Mouse (Mus musculus) kidney, embryonic 16.5 days (tissue): ENCODE results near the gene 4930467E23Rik. TPM values are rescaled to one million over a fixed set of nuclear protein-coding genes. Genes with fewer than 3 reads are reported as not detected.
"Not testable (repeated sequence)": the region's sequence is repeated elsewhere in the genome, so short reads cannot be mapped to it uniquely, and the experiment has no call there.

Experiments
- ATAC-seq: fragments of 200-750 bp; cut with Nextera tagmentation; 2 replicates; pipeline ENCODE4 v1.8.0; 2017; ENCODE audit warnings: moderate TSS enrichment; ENCODE audit not compliant: low FRiP score, low TSS enrichment
- H3K27ac ChIP-seq: fragments of 300-500 bp; sonication (generic); 2 replicates; pipeline ENCODE4 v1.5.1; 2014; ENCODE audit warnings: low read length
- H3K27me3 ChIP-seq: fragments of 300-500 bp; sonication (generic); 2 replicates; pipeline ENCODE4 v1.6.1; 2014; ENCODE audit warnings: low read length, control low read depth, mixed read lengths; ENCODE audit not compliant: insufficient read depth
- H3K36me3 ChIP-seq: fragments of 300-500 bp; sonication (generic); 2 replicates; pipeline ENCODE4 v1.6.1; 2014; ENCODE audit warnings: low read length, control low read depth, mixed read lengths; ENCODE audit not compliant: insufficient read depth
- H3K4me1 ChIP-seq: fragments of 300-500 bp; sonication (generic); 2 replicates; pipeline ENCODE4 v1.6.1; 2014; ENCODE audit warnings: low read length, control low read depth, mixed read lengths; ENCODE audit not compliant: insufficient read depth
- H3K4me2 ChIP-seq: fragments of 300-500 bp; sonication (generic); replicated peaks from 2 replicates; pipeline ENCODE4 v1.6.1; 2014; ENCODE audit warnings: low read depth, low read length
- H3K4me3 ChIP-seq: fragments of 300-500 bp; sonication (generic); 2 replicates; pipeline ENCODE4 v1.5.1; 2014; ENCODE audit warnings: mild to moderate bottlenecking, low read length
- H3K9ac ChIP-seq: fragments of 300-500 bp; sonication (generic); replicated peaks from 2 replicates; pipeline ENCODE4 v1.6.1; 2014; ENCODE audit warnings: low read length
- H3K9me3 ChIP-seq: fragments of 300-500 bp; sonication (generic); 2 replicates; pipeline ENCODE4 v1.6.1; 2016; ENCODE audit warnings: low read length, control low read depth
- WGBS: fragments of 180-500 bp; shearing (Covaris S2); extraction: QIAGEN DNeasy Blood & Tissue Kit; methylation state at CpG from one replicate; pipeline ENCODE4 v1.1.7; 2014; 5-methylcytosine and 5-hydroxymethylcytosine counted together
- polyA plus RNA-seq: library from polyadenylated mRNA; unstranded; fragments of >200 nt; fragmentation: Nextera tagmentation; extraction: Ambion mirVana; gene quantifications from 2 replicates; pipeline ENCODE4 v1.2.1, GENCODE M21; 2015

The 4930467E23Rik gene
- polyA plus RNA-seq, 1 experiment from 2014 or later: not detected

DNA sequence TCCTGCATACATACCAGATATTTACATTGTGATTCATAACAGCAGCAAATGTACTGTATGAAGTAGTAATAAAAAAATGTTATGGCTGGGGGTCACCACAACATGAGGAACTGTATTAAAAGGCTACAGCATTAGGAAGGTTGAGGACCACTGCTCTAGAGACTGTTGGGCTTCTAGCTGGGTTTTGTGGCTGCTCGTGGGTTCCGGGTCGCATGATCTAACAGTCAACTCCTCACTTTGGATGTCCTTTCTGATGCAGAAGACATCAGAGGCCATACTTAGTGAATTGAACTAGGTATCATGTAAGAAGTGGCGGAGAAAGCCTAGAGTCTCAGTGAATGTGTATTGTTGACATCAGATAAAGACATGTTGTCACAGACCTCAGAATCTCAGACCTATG is 19.9 kb upstream of the 4930467E23Rik start:
- H3K27ac ChIP-seq, ATAC-seq, H3K9ac ChIP-seq, H3K9me3 ChIP-seq, H3K4me2 ChIP-seq, H3K4me3 ChIP-seq, H3K4me1 ChIP-seq, H3K36me3 ChIP-seq, H3K27me3 ChIP-seq: not testable (repeated sequence)
- WGBS: 90% methylated on average over 4 of the region's 4 CpGs

DNA sequence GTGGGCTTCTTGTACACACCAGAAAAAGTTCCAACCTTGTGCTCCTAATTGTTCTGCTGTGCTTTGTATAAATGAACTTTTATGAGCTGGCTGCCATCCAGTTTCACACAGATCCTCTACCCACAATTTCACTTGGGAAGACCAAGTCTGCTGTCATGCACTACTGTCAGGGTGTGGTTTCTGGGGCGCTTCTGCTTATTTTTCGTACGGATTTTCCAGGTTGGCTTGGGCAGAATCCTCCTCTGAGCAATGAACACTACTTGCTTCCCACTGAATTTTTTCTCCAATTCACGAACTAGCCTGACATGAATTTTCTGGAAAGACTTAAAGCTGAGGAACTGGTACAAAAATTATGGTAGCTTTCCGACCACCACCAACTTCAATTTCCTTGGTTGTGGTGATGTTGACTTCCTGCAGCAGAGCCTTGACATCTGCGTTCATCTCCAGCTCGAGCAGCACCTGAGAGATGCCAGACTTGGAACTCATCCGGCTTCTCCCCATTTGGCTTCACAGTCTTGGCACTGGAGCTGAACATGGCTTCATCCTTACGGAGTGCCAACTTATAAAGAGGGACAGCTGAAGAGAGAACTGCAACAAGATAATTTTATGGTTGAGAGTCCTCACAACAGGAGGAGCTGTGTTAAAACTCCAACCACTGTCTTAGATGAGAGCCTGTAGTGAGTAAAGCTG is 18.1 kb upstream of the 4930467E23Rik start:
- H3K27me3 ChIP-seq, H3K9me3 ChIP-seq, H3K36me3 ChIP-seq, H3K4me1 ChIP-seq, H3K4me3 ChIP-seq, ATAC-seq, H3K9ac ChIP-seq, H3K4me2 ChIP-seq, H3K27ac ChIP-seq: not testable (repeated sequence)
- WGBS: 82% methylated on average over 5 of the region's 9 CpGs

DNA sequence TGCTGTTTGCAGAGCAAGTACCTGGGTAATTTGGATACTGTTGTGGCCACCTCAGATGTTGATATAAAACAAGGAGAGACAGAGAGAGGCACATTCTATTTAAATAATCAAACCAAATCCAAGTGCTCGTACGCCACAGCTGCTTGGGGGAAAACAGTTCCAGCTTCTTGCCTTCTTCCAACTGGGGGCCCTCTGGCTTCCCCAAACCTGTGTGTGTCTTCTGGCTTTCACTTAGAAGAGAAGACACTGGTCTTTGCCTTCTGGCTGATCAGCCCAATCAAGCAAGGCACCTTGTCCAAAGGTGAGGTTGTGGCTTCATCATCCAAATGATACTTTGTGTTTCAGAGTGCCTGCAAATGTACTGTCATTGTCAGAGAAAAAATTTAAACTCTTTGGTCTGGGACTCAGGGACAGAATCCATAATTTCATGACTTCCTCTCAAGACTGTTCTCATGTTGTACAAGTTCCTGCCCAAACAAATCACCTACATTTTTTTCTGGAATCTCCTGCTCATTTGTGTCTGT is 17.1 kb upstream of the 4930467E23Rik start:
- H3K4me3 ChIP-seq, H3K9me3 ChIP-seq, H3K9ac ChIP-seq, H3K36me3 ChIP-seq, H3K27ac ChIP-seq, H3K4me2 ChIP-seq, H3K27me3 ChIP-seq, H3K4me1 ChIP-seq, ATAC-seq: not testable (repeated sequence)
- WGBS: 100% methylated on average over 1 of the region's 2 CpGs

DNA sequence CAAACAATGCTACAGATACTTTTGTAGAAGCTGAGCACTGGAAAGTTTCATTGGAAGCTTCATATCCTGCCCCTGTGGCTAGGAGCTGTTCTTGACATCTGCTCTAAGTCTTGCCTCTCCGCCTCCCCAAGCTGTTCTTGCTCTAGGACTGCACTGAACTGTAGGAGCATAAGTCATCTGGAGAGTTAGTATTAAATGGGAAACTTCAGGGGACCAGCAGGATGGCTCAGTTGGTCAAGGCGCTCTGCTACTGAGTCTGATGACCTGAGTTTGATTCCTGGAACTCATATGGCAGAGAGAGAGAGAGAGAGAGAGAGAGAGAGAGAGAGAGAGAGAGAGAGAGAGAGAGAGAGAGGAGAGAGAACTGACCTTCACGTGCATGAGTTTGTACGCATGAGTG is 16.6 kb upstream of the 4930467E23Rik start:
- not testable (repeated sequence) for H3K9ac ChIP-seq, H3K27me3 ChIP-seq, H3K4me2 ChIP-seq, H3K4me3 ChIP-seq, H3K36me3 ChIP-seq, H3K4me1 ChIP-seq, H3K9me3 ChIP-seq, ATAC-seq, H3K27ac ChIP-seq
- 76% methylated on average over 4 of the region's 4 CpGs for WGBS

DNA sequence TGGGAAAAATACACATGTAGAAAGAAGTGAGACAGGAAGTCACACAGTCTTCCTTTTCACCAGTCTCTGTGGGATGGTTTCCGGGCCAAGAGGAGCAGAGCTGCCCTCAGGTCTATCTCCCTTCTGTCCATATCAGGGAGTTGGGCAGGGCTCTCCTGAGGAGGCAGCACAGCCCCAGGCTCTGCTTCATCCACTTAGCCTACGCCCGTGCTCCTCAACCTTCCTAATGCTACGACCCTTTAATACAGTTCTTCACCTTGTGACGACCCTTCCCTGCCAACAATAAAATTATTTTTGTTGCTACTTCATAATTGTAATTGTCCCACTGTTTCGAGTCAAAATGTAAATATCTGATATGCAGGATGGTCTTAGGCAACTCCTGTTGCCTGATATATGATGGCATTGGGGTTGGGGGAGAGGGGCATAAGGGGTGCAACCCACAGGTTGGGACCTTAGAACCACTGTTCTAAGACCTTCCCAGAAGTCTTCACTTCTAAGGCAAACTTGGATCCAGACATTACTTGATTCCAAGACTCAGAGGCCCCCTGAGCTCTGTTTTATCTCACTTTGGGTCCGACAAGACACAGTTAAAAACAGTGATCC is 16.0 kb upstream of the 4930467E23Rik start:
- not testable (repeated sequence) for H3K27ac ChIP-seq, H3K36me3 ChIP-seq, H3K4me3 ChIP-seq, H3K27me3 ChIP-seq, H3K4me1 ChIP-seq, H3K9ac ChIP-seq, H3K9me3 ChIP-seq, H3K4me2 ChIP-seq
- WGBS: 82% methylated on average over 7 of the region's 7 CpGs
- 0 out of 2 replicates have a peak, but pooled peaks have one; percentile 65 for ATAC-seq

DNA sequence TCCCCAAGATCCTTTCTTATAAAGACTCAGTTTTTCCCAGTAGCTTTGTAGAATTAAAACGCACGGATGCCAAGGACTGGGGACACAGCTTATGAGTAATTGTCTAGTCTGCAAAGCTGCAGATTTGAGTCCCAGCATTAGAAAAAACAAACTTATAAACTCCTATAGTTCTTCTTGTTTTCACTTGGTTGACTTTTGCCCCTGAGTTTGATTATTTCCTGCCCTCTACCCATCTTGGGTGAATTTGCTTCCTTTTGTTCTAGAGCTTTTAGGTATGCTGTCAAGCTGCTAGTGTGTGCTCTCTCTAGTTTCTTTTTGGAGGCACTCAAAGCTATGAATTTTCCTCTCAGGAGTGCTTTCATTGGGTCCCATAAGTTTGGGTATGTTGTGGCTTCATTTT is 14.9 kb upstream of the 4930467E23Rik start:
- WGBS: 79% methylated on average over 2 of the region's 2 CpGs
- not testable (repeated sequence) for H3K27me3 ChIP-seq, H3K36me3 ChIP-seq, H3K9ac ChIP-seq, H3K4me3 ChIP-seq, H3K4me2 ChIP-seq, H3K9me3 ChIP-seq, H3K4me1 ChIP-seq, ATAC-seq, H3K27ac ChIP-seq

DNA sequence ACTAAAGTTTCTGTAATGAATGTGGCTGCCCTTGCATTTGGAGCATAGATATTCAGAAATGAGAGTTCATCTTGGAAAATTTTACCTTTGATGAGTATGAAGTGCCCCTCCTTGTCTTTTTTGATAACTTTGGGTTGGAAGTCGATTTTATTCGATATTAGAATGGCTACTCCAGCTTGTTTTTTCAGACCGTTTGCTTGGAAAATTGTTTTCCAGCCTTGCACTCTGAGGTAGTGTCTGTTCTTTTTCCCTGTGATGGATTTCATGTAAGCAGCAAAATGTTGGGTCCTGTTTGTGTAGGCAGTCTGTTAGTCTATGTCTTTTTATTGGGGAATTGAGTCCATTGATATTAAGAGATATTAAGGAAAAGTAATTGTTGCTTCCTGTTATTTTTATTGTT is 14.1 kb upstream of the 4930467E23Rik start:
- WGBS: 76% methylated on average over 3 of the region's 3 CpGs
- not testable (repeated sequence) for ATAC-seq

DNA sequence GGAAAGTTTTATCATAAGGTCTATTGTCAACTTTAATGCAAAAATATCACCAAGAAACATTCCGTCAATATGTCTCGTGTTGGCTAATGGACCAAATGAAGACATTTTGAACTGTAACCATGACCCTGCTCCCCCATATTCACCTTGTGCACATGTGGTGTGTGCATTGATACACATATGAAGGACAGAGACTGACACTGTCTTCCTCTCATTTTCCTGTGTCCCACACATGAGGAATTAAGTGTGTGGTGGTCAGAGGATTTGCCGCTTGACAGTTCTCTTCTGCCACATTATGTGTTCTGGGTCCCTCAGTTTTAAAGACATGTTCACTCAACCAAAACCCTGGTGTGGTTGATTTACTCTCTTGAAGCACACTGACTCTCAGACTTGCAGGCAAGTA is 11.5 kb upstream of the 4930467E23Rik start:
- H3K4me2 ChIP-seq, H3K4me1 ChIP-seq, H3K4me3 ChIP-seq, ATAC-seq, H3K27ac ChIP-seq, H3K9me3 ChIP-seq, H3K9ac ChIP-seq, H3K27me3 ChIP-seq, H3K36me3 ChIP-seq: not testable (repeated sequence)
- 90% methylated on average over 3 of the region's 3 CpGs for WGBS

More for the DNA sequence above, 14.1 kb upstream of the 4930467E23Rik start:
- not testable (repeated sequence) for H3K4me2 ChIP-seq, H3K9me3 ChIP-seq, H3K4me3 ChIP-seq, H3K9ac ChIP-seq, H3K36me3 ChIP-seq, H3K27ac ChIP-seq, H3K27me3 ChIP-seq, H3K4me1 ChIP-seq

DNA sequence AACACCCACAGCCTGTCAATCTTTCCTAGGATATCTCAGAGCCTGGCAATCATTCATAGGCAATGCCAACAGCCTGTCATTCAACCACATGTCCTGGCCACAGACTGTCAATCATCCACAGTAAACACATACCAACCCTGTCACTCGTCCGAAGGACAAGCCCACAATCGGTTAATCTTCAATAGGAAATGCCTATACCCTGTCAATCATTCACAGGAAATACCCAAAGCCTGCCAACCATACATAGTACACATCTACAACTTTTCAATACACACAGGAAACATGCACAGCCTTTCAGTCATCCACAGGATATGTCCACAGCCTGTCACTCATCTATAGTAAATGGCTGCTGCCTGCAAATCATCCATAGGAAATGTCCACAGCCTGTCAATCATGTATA is 9.9 kb upstream of the 4930467E23Rik start:
- H3K9me3 ChIP-seq, H3K9ac ChIP-seq, H3K4me1 ChIP-seq, ATAC-seq, H3K27me3 ChIP-seq, H3K36me3 ChIP-seq, H3K4me2 ChIP-seq, H3K27ac ChIP-seq, H3K4me3 ChIP-seq: not testable (repeated sequence)
- 49% methylated on average over 3 of the region's 3 CpGs for WGBS

DNA sequence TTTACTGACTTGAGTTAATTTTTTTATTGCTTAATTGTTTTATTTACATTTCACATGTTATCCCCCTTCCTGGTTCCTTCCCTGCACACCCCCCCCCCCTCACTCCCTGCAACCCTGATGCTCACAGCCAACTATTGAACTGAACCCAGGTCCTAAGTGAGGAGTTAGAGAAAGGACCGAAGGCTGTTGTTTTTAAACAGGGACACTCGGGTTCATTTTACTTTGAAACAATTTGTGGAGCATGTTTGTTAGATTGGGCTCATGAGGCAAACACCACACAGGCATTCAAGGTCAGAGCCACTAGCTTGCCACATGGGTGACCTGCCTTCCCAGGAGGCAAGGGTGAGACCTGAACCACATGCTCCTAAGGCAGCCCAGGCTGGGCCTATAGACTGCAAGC is 4.5 kb upstream of the 4930467E23Rik start:
- not testable (repeated sequence) for H3K9ac ChIP-seq, H3K9me3 ChIP-seq, H3K27me3 ChIP-seq, ATAC-seq, H3K4me3 ChIP-seq, H3K4me2 ChIP-seq, H3K27ac ChIP-seq, H3K4me1 ChIP-seq, H3K36me3 ChIP-seq
- 57% methylated on average over 2 of the region's 2 CpGs for WGBS
